Mouse (Mus musculus): ENCODE measurements around the gene Evi5l.

Evi5l gene

GRCm38 (mm10) chr8:4229784-4230183, 63.4 kb downstream of the Evi5l start:
- in situ Hi-C loops (cut with MboI; ENCODE audit: unreplicated experiment in 2 of 2) = loop anchor here (25.0 kb wide), 1 partner anchor 717 kb away; the partner anchor contains the start of genes Mcoln1 (in 2 of the 2) and Pnpla6 (in 2 of the 2)

GRCm38 (mm10) chr8:4230612-4231351, 64.4 kb downstream of the Evi5l start:
- in situ Hi-C loops (cut with MboI; ENCODE audit: unreplicated experiment in 2 of 2) = loop anchor here (25.0 kb wide), 1 partner anchor 718 kb away; the partner anchor contains the start of genes Mcoln1 (in 2 of the 2) and Pnpla6 (in 2 of the 2)

- in situ Hi-C loops (cut with MboI; ENCODE audit: unreplicated experiment in 2 of 2) = loop anchor here (25.0 kb wide), 1 partner anchor 726 kb away; the partner anchor contains the start of genes Mcoln1 (in 2 of the 2) and Pnpla6 (in 2 of the 2)
Measured at GRCm38 (mm10) chr8:4237814-4238433, 71.6 kb downstream of the Evi5l start.

- in situ Hi-C loops (cut with MboI; ENCODE audit: unreplicated experiment in 2 of 2) = loop anchor here (25.0 kb wide), 1 partner anchor 726 kb away; the partner anchor contains the start of genes Mcoln1 (in 2 of the 2) and Pnpla6 (in 2 of the 2)
Measured at GRCm38 (mm10) chr8:4238434-4239192, 72.2 kb downstream of the Evi5l start, which contains the start of the genes Map2k7 and Gm49320. Gene Map2k7 (plus strand): TSS chr8:4238740. Gene Gm49320 (plus strand): TSS chr8:4238865.

GRCm38 (mm10) chr8:4239193-4239890, 73.0 kb downstream of the Evi5l start:
- in situ Hi-C loops (cut with MboI; ENCODE audit: unreplicated experiment in 2 of 2) = loop anchor here (25.0 kb wide), 1 partner anchor 727 kb away; the partner anchor contains the start of genes Mcoln1 (in 2 of the 2) and Pnpla6 (in 2 of the 2)

- in situ Hi-C loops (cut with MboI; ENCODE audit: unreplicated experiment in 2 of 2) = loop anchor here (10.0 to 25.0 kb wide), 2 partner anchors 430 to 733 kb away; partner anchors contain the start of genes Mcoln1 (in 2 of the 2) and Pnpla6 (in 2 of the 2)
Measured at GRCm38 (mm10) chr8:4245061-4245460, 78.7 kb downstream of the Evi5l start.

GRCm38 (mm10) chr8:4245737-4246136, 79.4 kb downstream of the Evi5l start:
- in situ Hi-C loops (cut with MboI; ENCODE audit: unreplicated experiment in 2 of 2) = loop anchor here (10.0 to 25.0 kb wide), 2 partner anchors 429 to 733 kb away; partner anchors contain the start of genes Mcoln1 (in 2 of the 2) and Pnpla6 (in 2 of the 2)

GRCm38 (mm10) chr8:4247241-4247640, 80.9 kb downstream of the Evi5l start:
- in situ Hi-C loops (cut with MboI; ENCODE audit: unreplicated experiment in 2 of 2) = loop anchor here (10.0 to 25.0 kb wide), 2 partner anchors 428 to 735 kb away; partner anchors contain the start of genes Mcoln1 (in 2 of the 2) and Pnpla6 (in 2 of the 2)

- in situ Hi-C loops (cut with MboI; ENCODE audit: unreplicated experiment in 2 of 2) = loop anchor here (10.0 to 25.0 kb wide), 2 partner anchors 427 to 736 kb away; partner anchors contain the start of genes Mcoln1 (in 2 of the 2) and Pnpla6 (in 2 of the 2)
Measured at GRCm38 (mm10) chr8:4247951-4248540, 81.7 kb downstream of the Evi5l start, which contains the start of gene Tgfbr3l. Gene Tgfbr3l (plus strand): TSS chr8:4248214.

- in situ Hi-C loops (cut with MboI; ENCODE audit: unreplicated experiment in 2 of 2) = loop anchor here (10.0 to 25.0 kb wide), 2 partner anchors 426 to 737 kb away; partner anchors contain the start of genes Mcoln1 (in 2 of the 2) and Pnpla6 (in 2 of the 2)
Measured at GRCm38 (mm10) chr8:4249213-4249612, 82.8 kb downstream of the Evi5l start.

GRCm38 (mm10) chr8:4250306-4250970, 84.1 kb downstream of the Evi5l start:
- in situ Hi-C loops (cut with MboI; ENCODE audit: unreplicated experiment in 2 of 2) = loop anchor here in 1 of 2 experiments (10.0 kb wide), 1 partner anchor 264 kb away; no protein-coding TSS in a partner anchor

- in situ Hi-C loops (cut with MboI; ENCODE audit: unreplicated experiment in 2 of 2) = loop anchor here in 1 of 2 experiments (10.0 kb wide), 1 partner anchor 263 kb away; no protein-coding TSS in a partner anchor
Measured at GRCm38 (mm10) chr8:4252116-4252760, 85.9 kb downstream of the Evi5l start.

GRCm38 (mm10) chr8:4252934-4253841, 86.8 kb downstream of the Evi5l start, which contains the start of gene Snapc2:
Gene Snapc2 (plus strand): TSS chr8:4253080.
- in situ Hi-C loops (cut with MboI; ENCODE audit: unreplicated experiment in 2 of 2) = loop anchor here in 1 of 2 experiments (10.0 kb wide), 1 partner anchor 262 kb away; no protein-coding TSS in a partner anchor

- in situ Hi-C loops (cut with MboI; ENCODE audit: unreplicated experiment in 2 of 2) = loop anchor here in 1 of 2 experiments (10.0 kb wide), 1 partner anchor 261 kb away; no protein-coding TSS in a partner anchor
Measured at GRCm38 (mm10) chr8:4254001-4254400, 87.6 kb downstream of the Evi5l start.

GRCm38 (mm10) chr8:4255471-4255870, 89.1 kb downstream of the Evi5l start:
- in situ Hi-C loops (cut with MboI; ENCODE audit: unreplicated experiment in 2 of 2) = loop anchor here (5.0 to 10.0 kb wide), 4 partner anchors 63 to 259 kb away; no protein-coding TSS in a partner anchor

- in situ Hi-C loops (cut with MboI; ENCODE audit: unreplicated experiment in 2 of 2) = loop anchor here (5.0 to 10.0 kb wide), 4 partner anchors 65 to 258 kb away; no protein-coding TSS in a partner anchor
Measured at GRCm38 (mm10) chr8:4256911-4257310, 90.5 kb downstream of the Evi5l start.

All from v-Abl transformed pro-B cells (cell line).